Mouse (Mus musculus): Measurements from ENCODE around the gene Git2. TPM values are rescaled to one million over a fixed set of nuclear protein-coding genes. Genes with fewer than 3 reads are reported as not detected.

Git2 gene
- total and polyA plus RNA-seq, 3 experiments: 24.0 to 71.7 (median 64.9) TPM

DNA sequence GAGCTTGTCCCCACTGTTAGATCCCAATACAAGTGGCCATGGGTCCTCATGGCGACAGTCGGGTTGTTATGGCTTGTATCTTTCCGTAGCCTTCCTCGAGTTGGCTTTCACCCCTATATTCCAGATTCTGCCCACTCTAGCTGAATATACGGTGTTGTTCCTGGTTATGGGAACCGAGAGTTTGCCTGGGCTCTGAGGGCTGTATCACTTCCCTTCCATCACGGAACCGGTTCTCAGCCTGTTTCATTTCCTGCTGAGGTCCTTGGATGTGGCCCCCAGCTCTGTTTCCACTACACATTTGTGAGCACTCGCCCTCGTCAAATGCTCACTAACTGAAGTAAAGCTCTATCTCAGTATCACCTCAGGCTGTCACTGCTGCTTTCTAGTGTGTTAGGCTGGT lies 53.3 kb downstream of the Git2 start:
- no peaks in the 10 kb centered on the region for H3K9me3 ChIP-seq (replicated peaks; ENCODE audit: insufficient read depth, low read length)
- DNase-seq (ENCODE audit: low read depth, low spot score): no peak
- H3K4me1 ChIP-seq (ENCODE audit: control insufficient read depth in 1 of 2, insufficient read depth in 2 of 2, low read length in 2 of 2): no peaks in the 10 kb centered on the region
- TF ChIP-seq MYB (IDR thresholded peaks at IDR 0.05; ENCODE audit: low read depth, low read length): no peak
- H3K27me3 ChIP-seq (ENCODE audit: control insufficient read depth in 1 of 2, insufficient read depth in 2 of 2, low read length in 2 of 2): no peaks in the 10 kb centered on the region
- H3K9ac ChIP-seq (ENCODE audit: control insufficient read depth, low read depth, low read length, poor library complexity, severe bottlenecking): no peak overlapping the region
- no peak overlapping the region for H3K27ac ChIP-seq (ENCODE audit: control insufficient read depth, low read depth, low read length)
- H3K4me3 ChIP-seq (ENCODE audit: control insufficient read depth in 1 of 2, insufficient read depth in 1 of 2, low read depth in 2 of 2, low read length in 2 of 2): no peak overlapping the region
- H3K36me3 ChIP-seq (ENCODE audit: control insufficient read depth in 1 of 2, insufficient read depth in 2 of 2, low read length in 2 of 2): peaks cover 0 to 1% of the 10 kb centered on the region in 2 experiments; a peak in 1 of 4 replicates
- no peaks in the 10 kb centered on the region for H3K79me2 ChIP-seq (ENCODE audit: control insufficient read depth, insufficient read depth, low read length, poor library complexity)

DNA sequence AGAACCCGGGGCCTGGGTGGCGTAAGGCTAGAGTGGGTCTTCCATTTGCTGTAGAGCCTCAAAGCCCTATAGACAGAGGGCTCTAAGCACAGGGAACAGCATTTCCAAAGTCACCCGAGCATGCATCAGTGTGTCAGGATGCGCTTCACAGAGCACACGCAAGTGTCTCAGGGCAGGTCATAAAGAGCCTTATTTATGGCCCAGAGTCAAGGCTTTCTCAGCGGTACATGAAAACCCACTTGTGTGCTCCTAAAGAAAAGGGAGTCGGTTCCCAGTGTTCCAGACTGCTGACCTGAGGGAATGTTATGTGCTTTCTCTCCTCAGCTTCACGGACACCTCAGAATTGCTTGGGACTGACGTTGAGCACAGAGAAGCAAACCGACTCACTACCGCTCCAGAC lies 54.5 kb downstream of the Git2 start:
- H3K27me3 ChIP-seq (ENCODE audit: control insufficient read depth in 1 of 2, insufficient read depth in 2 of 2, low read length in 2 of 2): no peaks in the 10 kb centered on the region

DNA sequence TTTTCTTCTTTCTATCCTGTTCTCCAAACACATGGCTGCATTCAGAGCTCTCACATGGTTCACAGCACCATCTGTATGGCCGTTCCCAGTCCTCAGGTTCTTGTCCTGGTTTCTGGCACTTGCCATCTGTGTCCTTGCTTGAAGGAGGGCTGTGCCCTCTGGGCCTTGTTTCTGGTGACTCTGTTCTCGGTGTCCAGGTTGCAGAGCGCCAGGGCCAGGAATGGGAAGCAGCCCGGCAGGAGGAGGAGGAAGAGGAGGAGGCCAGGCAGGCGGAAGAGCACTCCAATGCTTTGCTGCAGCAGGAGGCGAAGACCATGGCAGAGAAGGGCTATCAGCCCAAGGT lies 55.4 kb downstream of the Git2 start:
- Histone ChIP-seq H3K27ac (ENCODE audit: control insufficient read depth, low read depth, low read length) (no peak overlapping the region), H3K36me3 (ENCODE audit: control insufficient read depth in 1 of 2, insufficient read depth in 2 of 2, low read length in 2 of 2) (peaks cover 0 to 1% of the 10 kb centered on the region in 2 experiments; a peak in 1 of 4 replicates), H3K79me2 (ENCODE audit: control insufficient read depth, insufficient read depth, low read length, poor library complexity) (no peaks in the 10 kb centered on the region), H3K4me1 (ENCODE audit: control insufficient read depth in 1 of 2, insufficient read depth in 2 of 2, low read length in 2 of 2) (no peaks in the 10 kb centered on the region), H3K4me3 (ENCODE audit: control insufficient read depth in 1 of 2, insufficient read depth in 1 of 2, low read depth in 2 of 2, low read length in 2 of 2) (no peak overlapping the region), H3K27me3 (ENCODE audit: control insufficient read depth in 1 of 2, insufficient read depth in 2 of 2, low read length in 2 of 2) (no peaks in the 10 kb centered on the region), H3K9ac (ENCODE audit: control insufficient read depth, low read depth, low read length, poor library complexity, severe bottlenecking) (no peak overlapping the region), H3K9me3 (replicated peaks; ENCODE audit: insufficient read depth, low read length) (no peaks in the 10 kb centered on the region)
- TF ChIP-seq JUND (IDR thresholded peaks at IDR 0.05; ENCODE audit: low read depth, low read length): no peak
- no peak for TF ChIP-seq E2F4 (IDR thresholded peaks at IDR 0.05; ENCODE audit: borderline replicate concordance, low read depth, low read length)
- no peak for TF ChIP-seq SMC3 (IDR thresholded peaks at IDR 0.05; ENCODE audit: low read depth, low read length)
- no peak for DNase-seq (ENCODE audit: low read depth, low spot score)

More for the DNA sequence above, 54.5 kb downstream of the Git2 start:
- Histone ChIP-seq H3K9me3 (replicated peaks; ENCODE audit: insufficient read depth, low read length) (no peaks in the 10 kb centered on the region), H3K36me3 (ENCODE audit: control insufficient read depth in 1 of 2, insufficient read depth in 2 of 2, low read length in 2 of 2) (peaks cover 0 to 1% of the 10 kb centered on the region in 2 experiments; a peak in 1 of 4 replicates), H3K4me3 (ENCODE audit: control insufficient read depth in 1 of 2, insufficient read depth in 1 of 2, low read depth in 2 of 2, low read length in 2 of 2) (no peak overlapping the region), H3K79me2 (ENCODE audit: control insufficient read depth, insufficient read depth, low read length, poor library complexity) (no peaks in the 10 kb centered on the region), H3K4me1 (ENCODE audit: control insufficient read depth in 1 of 2, insufficient read depth in 2 of 2, low read length in 2 of 2) (no peaks in the 10 kb centered on the region), H3K9ac (ENCODE audit: control insufficient read depth, low read depth, low read length, poor library complexity, severe bottlenecking) (no peak overlapping the region), H3K27ac (ENCODE audit: control insufficient read depth, low read depth, low read length) (no peak overlapping the region)
- TF ChIP-seq MYB (IDR thresholded peaks at IDR 0.05; ENCODE audit: low read depth, low read length): no peak
- no peak for TF ChIP-seq BHLHE40 (IDR thresholded peaks at IDR 0.05; ENCODE audit: borderline replicate concordance, low read depth, low read length)
- DNase-seq (ENCODE audit: low read depth, low spot score): no peak

DNA sequence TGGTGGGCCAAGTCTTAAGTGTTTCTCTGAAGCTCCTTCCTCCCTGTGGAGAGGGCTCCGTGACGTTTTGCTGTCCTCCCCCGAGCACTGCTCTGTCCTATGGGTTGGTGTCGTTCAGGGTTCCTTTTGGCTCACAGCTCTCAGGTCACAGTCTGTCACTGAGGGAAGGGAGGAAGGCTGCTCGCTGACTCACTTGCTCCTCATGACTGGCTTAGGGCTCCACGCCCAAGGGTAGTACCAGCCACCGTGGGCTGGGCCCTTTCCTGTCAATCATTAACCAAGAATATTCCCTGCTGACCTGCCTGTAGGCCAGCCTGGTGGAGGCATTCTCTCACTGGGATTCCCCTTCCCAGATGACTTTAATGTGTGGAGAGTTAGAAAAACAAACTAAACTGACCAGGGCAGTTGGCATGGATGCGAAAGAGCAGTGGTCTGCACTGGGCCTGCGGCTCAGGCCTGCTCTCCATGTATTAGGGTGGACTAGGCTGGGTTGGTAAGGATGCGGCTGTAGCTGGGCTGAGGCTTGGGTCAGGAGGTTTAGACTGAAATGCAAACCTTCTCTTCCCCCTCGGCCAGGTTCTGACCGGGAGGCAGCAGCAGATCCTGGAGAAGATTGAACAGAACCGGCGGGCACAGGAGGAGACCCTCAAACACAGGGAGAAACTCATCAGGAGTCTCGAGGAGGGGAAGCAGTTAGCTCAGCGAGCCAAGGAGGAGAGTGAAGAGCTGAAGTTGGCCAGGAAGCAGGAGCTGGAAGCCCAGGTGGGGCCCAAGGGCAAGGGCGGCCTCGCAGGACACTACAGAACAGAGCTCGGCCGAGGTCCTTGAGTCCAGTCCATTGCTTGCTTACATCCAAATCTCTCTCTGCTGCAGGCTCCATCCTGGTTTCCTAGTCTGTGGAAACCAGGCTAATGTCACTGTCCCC lies 56.1 kb downstream of the Git2 start:
- TF ChIP-seq POLR2A (IDR thresholded peaks at IDR 0.05; ENCODE audit: control insufficient read depth in 1 of 2, insufficient read depth in 1 of 2, low read depth in 1 of 2, low read length in 2 of 2, poor library complexity in 1 of 2) (no peak), ELF1 (IDR thresholded peaks at IDR 0.05; ENCODE audit: low read depth, low read length) (no peak), E2F4 (IDR thresholded peaks at IDR 0.05; ENCODE audit: borderline replicate concordance, low read depth, low read length) (no peak), UBTF (IDR thresholded peaks at IDR 0.05; ENCODE audit: borderline replicate concordance, insufficient read depth, low read depth, low read length) (no peak), TAL1 (IDR thresholded peaks at IDR 0.05; ENCODE audit: low read length) (no peak), POLR2AphosphoS5 (IDR thresholded peaks at IDR 0.05; ENCODE audit: borderline replicate concordance, low read depth, low read length) (no peak), ZKSCAN1 (IDR thresholded peaks at IDR 0.05; ENCODE audit: low read depth, low read length) (no peak), HCFC1 (IDR thresholded peaks at IDR 0.05; ENCODE audit: low read depth, low read length) (no peak), RCOR1 (IDR thresholded peaks at IDR 0.05; ENCODE audit: low read depth, low read length) (no peak), CHD1 (IDR thresholded peaks at IDR 0.05; ENCODE audit: low read depth, low read length) (no peak), USF1 (IDR thresholded peaks at IDR 0.05; ENCODE audit: low read depth, low read length) (no peak), BHLHE40 (IDR thresholded peaks at IDR 0.05; ENCODE audit: borderline replicate concordance, low read depth, low read length) (no peak), GATA1 (IDR thresholded peaks at IDR 0.05; ENCODE audit: low read depth, low read length) (no peak), NELFE (IDR thresholded peaks at IDR 0.05; ENCODE audit: low read depth, low read length) (no peak), RAD21 (IDR thresholded peaks at IDR 0.05; ENCODE audit: low read depth, low read length) (no peak)
- Histone ChIP-seq H3K4me3 (ENCODE audit: control insufficient read depth in 1 of 2, insufficient read depth in 1 of 2, low read depth in 2 of 2, low read length in 2 of 2) (no peak overlapping the region), H3K9ac (ENCODE audit: control insufficient read depth, low read depth, low read length, poor library complexity, severe bottlenecking) (no peak overlapping the region), H3K36me3 (ENCODE audit: control insufficient read depth in 1 of 2, insufficient read depth in 2 of 2, low read length in 2 of 2) (peaks cover 0 to 1% of the 10 kb centered on the region in 2 experiments; a peak in 1 of 4 replicates), H3K4me1 (ENCODE audit: control insufficient read depth in 1 of 2, insufficient read depth in 2 of 2, low read length in 2 of 2) (no peaks in the 10 kb centered on the region), H3K79me2 (ENCODE audit: control insufficient read depth, insufficient read depth, low read length, poor library complexity) (no peaks in the 10 kb centered on the region), H3K9me3 (replicated peaks; ENCODE audit: insufficient read depth, low read length) (no peaks in the 10 kb centered on the region), H3K27ac (ENCODE audit: control insufficient read depth, low read depth, low read length) (no peak overlapping the region), H3K27me3 (ENCODE audit: control insufficient read depth in 1 of 2, insufficient read depth in 2 of 2, low read length in 2 of 2) (no peaks in the 10 kb centered on the region)
- DNase-seq (ENCODE audit: low read depth, low spot score): no peak
